Mouse (Mus musculus) hindbrain, embryonic 14.5 days (tissue): ENCODE measurements around the gene Pdcl2. TPM values are rescaled to one million over a fixed set of nuclear protein-coding genes. Genes with fewer than 3 reads are reported as not detected.

Experiments
- ATAC-seq: fragments of 200-750 bp; cut with Nextera tagmentation; 2 replicates; pipeline ENCODE4 v1.8.0; 2017; ENCODE audit warnings: moderate number of reproducible peaks, mild to moderate bottlenecking, moderate TSS enrichment, moderate library complexity; ENCODE audit not compliant: low FRiP score
- DNase-seq: peaks from one replicate; pipeline ENCODE4 v3.0.0-alpha.2; 2015; ENCODE audit warnings: low spot score
- H3K27ac ChIP-seq: fragments of 300-500 bp; sonication (generic); 2 replicates; pipeline ENCODE4 v1.5.1; 2014; ENCODE audit warnings: mild to moderate bottlenecking, moderate library complexity
- H3K27me3 ChIP-seq: fragments of 300-500 bp; sonication (generic); 2 replicates; pipeline ENCODE4 v1.6.1; 2014; ENCODE audit warnings: mild to moderate bottlenecking, low read length, mixed read lengths; ENCODE audit not compliant: control insufficient read depth, insufficient read depth
- H3K36me3 ChIP-seq: fragments of 300-500 bp; sonication (generic); replicated peaks from 2 replicates; pipeline ENCODE4 v1.6.1; 2014; ENCODE audit not compliant: control insufficient read depth, insufficient read depth
- H3K4me1 ChIP-seq: fragments of 300-500 bp; sonication (generic); replicated peaks from 2 replicates; pipeline ENCODE4 v1.6.1; 2014; ENCODE audit warnings: antibody characterized with exemption, low read length, mixed read lengths; ENCODE audit not compliant: control insufficient read depth, insufficient read depth
- H3K4me2 ChIP-seq: fragments of 300-500 bp; sonication (generic); replicated peaks from 2 replicates; pipeline ENCODE4 v1.6.1; 2014; ENCODE audit warnings: mild to moderate bottlenecking, moderate library complexity
- H3K4me3 ChIP-seq: fragments of 300-500 bp; sonication (generic); replicated peaks from 2 replicates; pipeline ENCODE4 v1.5.1; 2014; ENCODE audit warnings: mild to moderate bottlenecking, low read length
- H3K9ac ChIP-seq: fragments of 300-500 bp; sonication (generic); 2 replicates; pipeline ENCODE4 v1.6.1; 2014
- H3K9me3 ChIP-seq: fragments of 300-500 bp; sonication (generic); 2 replicates; pipeline ENCODE4 v1.6.1; 2016; ENCODE audit warnings: low read length; ENCODE audit not compliant: control insufficient read depth
- WGBS: fragments of 180-500 bp; shearing (Covaris S2); extraction: QIAGEN DNeasy Blood & Tissue Kit; methylation state at CpG from one replicate; pipeline ENCODE4 v1.1.7; 2014; 5-methylcytosine and 5-hydroxymethylcytosine counted together
- polyA plus RNA-seq: library from polyadenylated mRNA; unstranded; fragments of >200 nt; fragmentation: Nextera tagmentation; extraction: Ambion mirVana; gene quantifications from 2 replicates; pipeline ENCODE4 v1.2.1, GENCODE M21; 2014

Pdcl2 gene
- polyA plus RNA-seq, 1 experiment from 2014 or later: not detected

- peak overlapping the region; percentile 94 for H3K9ac ChIP-seq
- no peak for ATAC-seq
- WGBS: 4% methylated on average over 8 of the region's 8 CpGs
- H3K4me1 ChIP-seq: peaks cover 29% of the 10 kb centered on the region
- H3K36me3 ChIP-seq: no peaks in the 10 kb centered on the region
- peak overlapping the region; percentile 70 for H3K4me2 ChIP-seq
- no peaks in the 10 kb centered on the region for H3K9me3 ChIP-seq
- H3K4me3 ChIP-seq: peak overlapping the region; percentile 99
- no peaks in the 10 kb centered on the region for H3K27me3 ChIP-seq
- no peak overlapping the region for H3K27ac ChIP-seq
- DNase-seq: no peak
Measured at GRCm38 (mm10) chr5:76305616-76306015, 25.3 kb downstream of the Pdcl2 start.

- Histone ChIP-seq H3K27ac (peak within 1 kb of the TSS; percentile 95), H3K4me2 (peak within 1 kb of the TSS; percentile 70), H3K27me3 (no peaks in the 10 kb centered on the region), H3K9me3 (no peaks in the 10 kb centered on the region), H3K36me3 (no peaks in the 10 kb centered on the region), H3K4me1 (peaks cover 29% of the 10 kb centered on the region), H3K4me3 (peak within 1 kb of the TSS; percentile 99), H3K9ac (peak within 1 kb of the TSS; percentile 94)
- peak; percentile 92 for ATAC-seq
- under 1% methylated on average over 77 of the region's 104 CpGs for WGBS
- peak; percentile 87 for DNase-seq
Measured at GRCm38 (mm10) chr5:76304452-76305341, 26.3 kb downstream of the Pdcl2 start, which contains the start of gene Clock. Clock (minus strand) TSS chr5:76304792.

GRCm38 (mm10) chr5:76303745-76304451, 27.1 kb downstream of the Pdcl2 start:
- Histone ChIP-seq H3K27ac (peak overlapping the region; percentile 95), H3K36me3 (no peaks in the 10 kb centered on the region), H3K9ac (peak overlapping the region; percentile 94), H3K4me2 (peak overlapping the region; percentile 70), H3K9me3 (no peaks in the 10 kb centered on the region), H3K4me1 (peaks cover 29% of the 10 kb centered on the region), H3K27me3 (no peaks in the 10 kb centered on the region), H3K4me3 (peak overlapping the region; percentile 99)
- ATAC-seq (peak; percentile 77), DNase-seq (peak; percentile 76)
- WGBS: 1% methylated on average over 80 of the region's 100 CpGs

- Histone ChIP-seq H3K9me3 (no peaks in the 10 kb centered on the region), H3K36me3 (no peaks in the 10 kb centered on the region), H3K4me3 (peak overlapping the region; percentile 99), H3K9ac (peak overlapping the region; percentile 94), H3K4me1 (peaks cover 29% of the 10 kb centered on the region), H3K4me2 (peak overlapping the region; percentile 70), H3K27ac (peak overlapping the region; percentile 95), H3K27me3 (no peaks in the 10 kb centered on the region)
- WGBS: 5% methylated on average over 11 of the region's 11 CpGs
- DNase-seq: no peak
- ATAC-seq: no peak
Measured at GRCm38 (mm10) chr5:76303379-76303744, 27.6 kb downstream of the Pdcl2 start.

GRCm38 (mm10) chr5:76302009-76302408, 28.9 kb downstream of the Pdcl2 start:
- 80% methylated on average over 2 of the region's 2 CpGs for WGBS
- peaks cover 29% of the 10 kb centered on the region for H3K4me1 ChIP-seq
- DNase-seq (no peak), ATAC-seq (no peak)
- H3K27me3 ChIP-seq: no peaks in the 10 kb centered on the region
- no peaks in the 10 kb centered on the region for H3K9me3 ChIP-seq
- H3K4me2 ChIP-seq: no peak overlapping the region
- no peak overlapping the region for H3K9ac ChIP-seq
- no peaks in the 10 kb centered on the region for H3K36me3 ChIP-seq
- H3K4me3 ChIP-seq: no peak overlapping the region
- H3K27ac ChIP-seq: no peak overlapping the region

- Histone ChIP-seq H3K9ac (no peak overlapping the region), H3K27ac (no peak overlapping the region), H3K27me3 (no peaks in the 10 kb centered on the region), H3K4me2 (no peak overlapping the region), H3K36me3 (no peaks in the 10 kb centered on the region), H3K4me1 (no peaks in the 10 kb centered on the region), H3K9me3 (no peaks in the 10 kb centered on the region), H3K4me3 (no peak overlapping the region)
- WGBS: 91% methylated on average over 8 of the region's 8 CpGs
- no peak for DNase-seq
- no peak for ATAC-seq
Measured at GRCm38 (mm10) chr5:76289234-76289691, 41.7 kb downstream of the Pdcl2 start.

- WGBS: 94% methylated on average over 3 of the region's 3 CpGs
- H3K9me3 ChIP-seq: no peaks in the 10 kb centered on the region
- H3K4me3 ChIP-seq: no peak overlapping the region
- H3K4me2 ChIP-seq: no peak overlapping the region
- H3K27me3 ChIP-seq: no peaks in the 10 kb centered on the region
- no peaks in the 10 kb centered on the region for H3K4me1 ChIP-seq
- ATAC-seq (no peak), DNase-seq (no peak)
- H3K27ac ChIP-seq: no peak overlapping the region
- H3K36me3 ChIP-seq: no peaks in the 10 kb centered on the region
- H3K9ac ChIP-seq: no peak overlapping the region
Measured at GRCm38 (mm10) chr5:76288256-76288655, 42.7 kb downstream of the Pdcl2 start.

GRCm38 (mm10) chr5:76287062-76287461, 43.9 kb downstream of the Pdcl2 start:
- Histone ChIP-seq H3K27me3 (no peaks in the 10 kb centered on the region), H3K27ac (no peak overlapping the region), H3K36me3 (no peaks in the 10 kb centered on the region), H3K4me2 (no peak overlapping the region), H3K9ac (no peak overlapping the region), H3K9me3 (no peaks in the 10 kb centered on the region), H3K4me1 (no peaks in the 10 kb centered on the region), H3K4me3 (no peak overlapping the region)
- DNase-seq (no peak), ATAC-seq (no peak)
- WGBS: 76% methylated on average over 5 of the region's 5 CpGs

GRCm38 (mm10) chr5:76285699-76286098, 45.3 kb downstream of the Pdcl2 start:
- no peak for ATAC-seq

More at GRCm38 (mm10) chr5:76285699-76286098, 45.3 kb downstream of the Pdcl2 start:
- Histone ChIP-seq H3K36me3 (no peaks in the 10 kb centered on the region), H3K4me2 (no peak overlapping the region), H3K9me3 (no peaks in the 10 kb centered on the region), H3K27ac (no peak overlapping the region), H3K27me3 (no peaks in the 10 kb centered on the region), H3K4me1 (no peaks in the 10 kb centered on the region; the same call in 1 of the 2 replicates), H3K4me3 (no peak overlapping the region), H3K9ac (no peak overlapping the region)
- 42% methylated on average over 4 of the region's 4 CpGs for WGBS
- DNase-seq: no peak
